Mouse (Mus musculus) frontal cortex, postnatal 25 days (tissue): ENCODE measurements around the gene Rad52.

Experiments
- DNase-seq, 2 experiments: peaks; one replicate each; pipeline ENCODE4 v3.0.0; 2022; ENCODE audit warnings: low spot score in 2 of 2

The Rad52 gene

DNA sequence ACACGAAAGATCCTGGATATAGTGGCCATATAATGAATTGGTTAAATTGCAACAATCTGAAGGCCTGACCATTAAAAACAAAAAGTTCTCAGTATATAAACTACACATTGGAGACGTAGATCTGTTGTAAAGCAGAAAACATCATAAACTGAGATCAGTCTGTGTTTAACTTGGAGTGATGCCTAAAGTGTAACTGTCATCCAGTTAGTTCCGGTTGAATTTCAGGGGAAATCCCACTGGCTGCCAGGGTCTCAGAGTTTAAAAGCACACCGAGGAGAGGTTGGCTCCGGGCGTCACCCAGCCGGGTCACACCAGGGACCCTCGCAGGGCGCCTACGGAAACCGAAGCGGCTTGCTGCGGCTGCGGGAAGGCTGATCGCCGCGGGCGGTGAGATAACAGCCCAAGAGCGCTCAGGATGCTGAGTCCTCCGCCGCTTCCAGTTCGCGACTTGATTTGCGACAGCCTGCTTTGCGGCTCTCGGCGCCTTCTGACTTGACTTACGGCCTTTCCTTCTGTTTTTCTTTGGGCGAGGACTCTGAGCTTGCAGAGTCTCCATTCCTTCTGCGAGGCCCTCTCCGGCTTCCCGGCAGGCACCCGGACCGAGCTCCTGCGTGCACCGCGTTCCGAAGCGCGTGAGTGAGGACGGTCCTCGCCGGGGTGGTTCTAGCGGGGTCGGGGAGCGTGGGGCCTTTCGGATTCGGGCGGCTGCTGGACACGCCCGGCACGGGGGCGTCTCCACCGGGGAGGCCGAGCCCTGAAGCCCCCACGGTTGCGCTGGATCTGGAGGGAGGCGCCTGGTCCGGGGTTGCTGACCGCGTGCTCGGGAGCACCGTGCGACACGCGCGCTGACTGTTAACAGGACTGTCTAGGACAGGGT lies at the start of gene Rad52:
Rad52 (plus strand) TSS at position 495 of the 877 bp plus-strand sequence.
- peak; percentile 79 to 82 for DNase-seq

DNA sequence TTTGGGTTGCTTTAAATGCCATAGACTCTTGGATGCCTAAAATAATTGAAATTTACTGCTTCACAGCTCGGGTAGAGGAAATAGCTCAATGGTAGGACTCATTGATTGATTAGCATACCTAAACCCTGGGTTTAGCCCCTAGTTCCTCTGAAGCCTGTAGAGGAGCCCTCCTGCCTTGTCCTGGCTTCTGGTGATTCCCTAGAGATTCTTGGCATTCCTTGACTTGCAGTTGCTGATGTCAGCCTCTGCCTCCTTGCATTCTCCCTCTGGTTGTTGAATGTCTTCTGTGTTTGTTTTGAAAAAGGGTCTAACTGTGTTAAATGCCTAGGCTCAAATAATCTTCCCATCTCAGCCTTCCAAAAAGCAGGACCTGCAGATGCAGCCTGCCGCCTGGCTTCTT lies 48.3 kb upstream of the Rad52 start:
- DNase-seq = no peak

DNA sequence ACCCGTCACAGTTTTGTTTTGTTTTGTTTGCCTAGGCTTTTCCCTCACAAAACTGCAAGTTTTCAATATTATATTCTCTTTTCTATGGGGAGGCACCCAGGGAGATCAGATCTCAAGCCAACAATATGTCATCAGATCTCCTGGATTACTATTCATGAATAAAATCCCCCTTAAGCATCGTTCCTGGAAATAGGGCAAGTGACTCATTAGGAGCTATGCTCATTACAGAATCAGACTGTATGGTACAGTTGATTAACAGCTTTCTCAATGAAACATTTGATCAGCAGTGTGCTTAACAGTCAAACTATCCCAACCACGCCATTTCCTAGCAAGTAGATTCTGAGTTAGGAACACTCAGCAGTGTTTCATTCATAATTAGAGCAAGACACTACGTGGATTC lies 47.0 kb upstream of the Rad52 start:
- no peak for DNase-seq

DNA sequence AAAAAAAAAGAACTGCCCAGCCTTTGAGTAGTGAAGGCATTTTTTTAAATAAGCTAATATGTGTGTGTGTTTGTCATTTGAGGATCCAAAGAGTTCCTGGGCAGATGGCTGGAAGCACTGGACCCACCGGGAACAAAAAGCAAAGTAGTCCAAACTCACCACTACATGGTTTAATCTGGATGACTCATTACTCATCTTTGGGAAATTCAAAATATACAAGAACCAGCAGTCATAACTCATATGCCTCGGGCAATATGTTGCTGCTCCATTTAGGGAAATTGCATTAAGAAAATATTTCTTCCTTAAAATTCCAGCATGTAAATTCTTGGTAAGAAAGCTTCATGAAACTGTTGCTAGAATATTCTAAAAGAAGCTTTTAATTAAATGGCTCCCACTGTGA lies 42.3 kb upstream of the Rad52 start:
- no peak for DNase-seq

DNA sequence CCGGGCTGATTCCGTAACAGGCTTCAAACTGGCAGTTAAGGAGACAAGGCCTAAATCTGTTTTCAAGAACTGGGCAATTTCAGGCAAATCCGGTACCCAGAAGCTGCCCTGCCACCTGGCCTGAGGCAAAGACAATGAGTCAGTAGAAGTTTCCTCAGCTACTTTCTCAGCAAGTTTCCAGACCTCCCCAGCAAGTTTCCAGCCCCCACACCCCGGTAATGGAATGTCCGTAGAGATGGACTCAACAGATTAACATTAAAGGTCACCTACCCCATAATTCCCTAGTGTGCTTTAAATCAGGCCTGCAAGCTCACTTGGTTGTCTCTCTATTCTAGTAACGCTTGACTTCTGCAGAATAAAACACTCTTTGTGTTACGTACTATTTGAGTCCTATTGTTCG lies 41.0 kb upstream of the Rad52 start:
- DNase-seq = no peak

DNA sequence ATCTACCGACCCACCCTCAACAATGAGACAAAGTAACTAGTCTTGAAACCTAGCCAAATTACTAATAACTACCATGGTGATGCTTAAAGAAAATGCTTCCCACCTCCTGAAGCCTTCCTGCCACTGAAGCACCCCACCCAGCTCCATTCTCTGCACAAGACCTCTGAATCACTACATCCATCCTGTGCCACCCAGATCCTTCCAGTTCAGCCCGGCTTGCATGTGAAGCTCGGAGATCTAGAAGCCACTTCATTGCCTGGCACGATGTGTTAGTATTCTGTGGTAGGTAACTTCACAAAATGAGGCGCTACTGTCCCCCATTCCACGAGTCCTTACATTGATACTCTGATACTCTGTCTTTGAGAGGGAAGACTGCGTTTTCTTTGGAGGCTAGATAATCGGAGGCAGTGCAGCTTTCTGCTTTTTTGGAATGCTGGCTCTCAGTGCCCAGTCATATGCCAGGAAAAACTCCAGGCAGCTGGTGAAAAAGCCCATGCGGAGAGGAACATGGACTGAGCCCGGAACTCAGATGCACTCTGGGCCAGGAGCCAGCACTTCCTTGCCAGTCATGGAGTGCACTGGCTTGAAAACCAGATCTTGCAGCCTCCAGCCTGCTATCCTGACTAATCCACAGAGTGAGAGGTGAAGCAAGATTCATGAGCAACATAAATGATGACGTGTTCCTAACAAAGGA lies 38.0 kb upstream of the Rad52 start:
- DNase-seq = peak; percentile 51 to 56

DNA sequence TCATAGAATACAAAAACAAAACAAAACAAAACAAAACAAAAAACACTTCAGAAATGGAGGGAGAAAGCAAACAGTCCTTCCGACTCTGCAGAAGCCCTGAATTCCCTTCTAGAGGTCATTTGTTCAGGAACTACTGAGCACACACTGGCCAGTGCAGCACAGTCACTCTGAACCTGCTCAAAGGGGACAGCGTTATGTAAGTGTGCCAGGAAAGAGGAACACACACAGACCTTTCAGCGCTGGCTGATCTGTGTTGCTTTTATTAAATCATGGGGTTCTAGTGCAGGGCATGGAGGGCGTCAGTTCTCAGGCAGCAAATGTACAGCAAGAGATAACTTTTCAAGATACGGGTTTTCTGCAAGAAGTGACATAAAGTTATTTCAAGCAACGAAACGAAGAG lies 19.3 kb upstream of the Rad52 start:
- no peak for DNase-seq

DNA sequence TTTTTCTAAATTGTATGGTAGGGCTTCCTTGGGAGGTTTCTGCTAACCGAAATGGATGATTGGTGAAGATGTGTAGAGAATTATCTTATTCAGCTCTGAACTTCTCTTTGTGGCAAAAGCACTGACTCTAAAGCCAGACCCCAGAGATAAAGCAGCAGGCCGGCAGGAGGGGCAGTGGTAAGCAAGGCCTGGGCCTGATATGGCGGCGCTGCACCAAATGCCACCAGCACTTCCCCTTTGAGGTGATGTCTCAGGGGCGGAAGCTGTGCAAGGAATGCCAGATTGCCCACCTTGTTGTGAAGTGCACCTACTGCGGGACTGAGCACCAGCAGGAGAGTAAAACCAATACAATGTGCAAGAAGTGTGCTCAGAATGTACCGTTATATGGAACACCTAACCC lies 9.8 kb upstream of the Rad52 start:
- DNase-seq = no peak

DNA sequence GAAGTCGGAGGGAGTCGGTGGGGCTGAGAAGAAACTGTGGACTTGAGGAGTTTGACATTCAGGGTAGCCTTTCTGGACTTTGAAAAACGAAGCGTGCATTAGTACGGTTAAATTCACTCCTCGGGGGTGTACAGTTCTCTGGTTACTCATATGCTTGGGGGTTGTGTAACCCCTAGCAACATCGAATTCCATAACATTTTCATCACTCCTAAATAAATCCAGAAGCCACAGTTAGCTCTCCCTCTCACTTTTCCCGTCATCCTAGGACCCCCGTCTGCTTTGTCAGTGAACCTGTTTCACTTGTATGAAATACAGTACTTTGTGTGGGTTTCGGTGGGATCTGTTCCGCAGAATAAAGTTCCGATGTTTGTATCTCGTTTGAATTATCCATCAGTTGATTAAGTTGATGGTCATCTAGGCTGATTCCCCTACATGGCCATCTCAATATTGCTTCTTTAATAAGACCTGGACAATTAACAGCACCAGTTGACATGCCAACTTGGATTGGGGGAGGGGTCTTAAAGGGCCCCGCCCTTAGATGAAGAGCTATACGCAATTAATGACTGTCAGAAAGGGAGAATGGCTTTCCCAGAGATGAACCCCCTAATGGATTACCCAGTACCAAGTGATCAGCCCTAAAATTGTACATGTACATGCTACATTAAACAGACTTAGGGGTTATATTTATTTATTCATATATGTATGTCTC lies 737 bp downstream of the Rad52 start:
- DNase-seq = no peak

DNA sequence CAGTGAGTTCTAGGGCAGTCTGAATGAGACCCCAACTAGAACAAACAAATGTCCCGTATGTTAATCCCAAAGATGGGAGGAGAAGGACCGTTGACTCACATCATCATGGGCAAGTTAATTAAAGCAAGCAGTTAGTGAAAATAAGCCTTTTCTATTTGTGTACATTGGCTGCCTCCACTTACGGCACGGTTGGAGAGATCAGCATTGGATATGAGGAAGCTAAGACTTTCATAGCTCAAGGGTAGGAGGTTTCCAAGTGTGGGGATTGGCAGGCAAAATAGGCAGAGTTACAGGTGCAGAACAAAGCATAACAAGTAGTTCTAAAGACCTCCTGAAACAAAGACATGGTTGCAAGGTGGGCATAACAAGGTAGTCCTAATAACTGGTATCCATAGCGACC lies 3.0 kb downstream of the Rad52 start:
- no peak for DNase-seq

DNA sequence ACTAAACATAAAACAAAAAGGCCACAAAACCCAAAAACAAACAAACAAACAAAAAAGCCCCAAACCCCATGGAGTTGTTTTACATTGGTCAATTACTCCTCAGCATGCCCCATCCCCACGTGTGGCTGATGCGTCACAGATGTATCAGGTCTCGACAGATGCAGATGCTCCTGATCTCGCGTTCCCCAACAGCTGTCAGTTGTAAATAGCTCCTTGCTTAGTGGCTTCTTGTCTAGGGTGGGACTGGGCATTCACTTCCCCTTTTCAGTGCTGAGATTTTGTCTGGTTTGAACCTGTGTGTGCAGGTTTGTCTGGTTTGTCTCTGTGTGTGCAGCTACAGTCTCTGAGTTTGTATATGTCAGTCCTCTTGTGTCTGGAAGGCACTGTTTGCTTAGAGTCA lies 9.5 kb downstream of the Rad52 start:
- no peak for DNase-seq

DNA sequence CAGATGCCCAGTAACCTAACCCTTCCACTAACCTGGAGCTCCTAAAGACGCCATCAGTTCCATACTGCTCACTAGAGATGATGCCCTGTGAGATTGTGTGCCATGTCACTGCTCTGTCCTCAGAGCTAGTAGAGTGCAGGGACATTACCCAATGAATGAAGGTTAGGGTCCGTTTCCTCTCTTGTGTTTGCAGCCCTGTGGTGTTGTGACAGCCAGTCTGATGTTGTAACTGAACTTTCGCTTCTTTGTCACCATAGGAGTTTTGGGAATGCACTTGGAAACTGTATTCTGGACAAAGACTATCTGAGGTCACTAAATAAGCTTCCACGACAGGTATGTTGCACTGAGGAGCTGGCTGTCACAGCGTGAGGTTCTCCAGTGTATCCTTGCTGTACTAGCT lies 13.2 kb downstream of the Rad52 start:
- DNase-seq = no peak

DNA sequence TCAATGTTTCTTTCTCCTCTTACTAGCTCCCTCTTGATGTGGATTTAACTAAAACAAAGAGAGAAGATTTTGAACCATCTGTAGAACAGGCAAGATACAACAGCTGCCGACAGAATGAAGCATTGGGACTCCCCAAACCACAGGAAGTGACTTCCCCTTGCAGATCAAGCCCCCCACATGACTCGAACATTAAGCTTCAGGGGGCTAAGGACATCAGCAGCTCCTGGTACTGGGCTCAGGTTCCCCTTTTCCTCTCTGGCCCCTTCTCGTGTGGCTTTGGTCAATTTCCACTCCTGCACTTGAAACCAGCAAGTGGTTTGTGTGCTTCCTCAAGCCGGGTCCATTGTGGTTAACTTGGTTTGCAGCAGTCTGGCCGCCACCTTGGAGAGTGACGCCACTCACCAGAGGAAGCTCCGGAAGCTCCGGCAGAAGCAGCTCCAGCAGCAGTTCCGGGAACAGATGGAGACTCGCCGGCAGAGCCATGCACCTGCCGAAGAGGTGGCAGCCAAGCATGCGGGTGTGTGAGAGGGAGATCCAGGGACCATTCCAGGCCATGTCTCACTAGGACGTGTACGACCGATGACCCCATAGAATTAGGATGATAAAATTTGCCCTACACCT lies 16.2 kb downstream of the Rad52 start:
- DNase-seq = no peak

DNA sequence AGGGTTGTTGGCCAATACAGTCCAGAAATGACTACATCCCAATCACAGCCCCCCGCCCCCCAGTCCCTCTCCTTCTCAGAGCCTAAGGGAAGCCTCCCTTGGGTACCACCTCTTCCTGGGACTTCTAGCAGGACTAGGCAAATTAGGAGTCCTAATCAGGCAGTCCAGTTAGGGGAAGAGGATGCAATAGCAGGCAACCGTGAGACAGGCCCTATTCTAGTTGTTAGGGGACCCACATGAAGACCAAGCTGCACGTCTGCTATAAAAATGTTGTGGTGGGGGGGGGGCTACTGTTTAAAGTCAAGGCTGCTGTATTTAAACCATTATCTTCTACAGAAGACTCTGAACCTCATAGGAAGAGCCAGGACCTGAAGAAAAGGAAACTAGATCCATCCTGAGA lies 19.6 kb downstream of the Rad52 start:
- DNase-seq = no peak

DNA sequence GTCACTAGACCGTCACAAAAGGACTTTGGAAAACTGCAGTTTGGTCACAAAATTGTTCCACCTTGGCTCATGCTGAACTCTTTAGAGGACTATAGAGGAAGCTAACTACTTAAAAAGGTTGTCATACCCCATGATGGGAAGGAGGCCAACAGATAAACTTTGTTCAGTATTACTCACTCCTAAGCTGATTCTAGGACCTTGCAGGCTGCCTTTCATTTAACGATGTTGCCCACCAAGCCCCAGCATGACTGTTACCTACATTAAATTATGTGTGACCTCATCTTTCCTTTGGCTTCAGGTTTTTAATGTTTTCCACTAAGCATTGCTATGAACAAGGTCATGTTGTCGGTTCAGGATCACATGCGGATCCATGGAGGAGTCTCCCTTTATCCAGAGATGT lies 20.0 kb downstream of the Rad52 start:
- DNase-seq = no peak

DNA sequence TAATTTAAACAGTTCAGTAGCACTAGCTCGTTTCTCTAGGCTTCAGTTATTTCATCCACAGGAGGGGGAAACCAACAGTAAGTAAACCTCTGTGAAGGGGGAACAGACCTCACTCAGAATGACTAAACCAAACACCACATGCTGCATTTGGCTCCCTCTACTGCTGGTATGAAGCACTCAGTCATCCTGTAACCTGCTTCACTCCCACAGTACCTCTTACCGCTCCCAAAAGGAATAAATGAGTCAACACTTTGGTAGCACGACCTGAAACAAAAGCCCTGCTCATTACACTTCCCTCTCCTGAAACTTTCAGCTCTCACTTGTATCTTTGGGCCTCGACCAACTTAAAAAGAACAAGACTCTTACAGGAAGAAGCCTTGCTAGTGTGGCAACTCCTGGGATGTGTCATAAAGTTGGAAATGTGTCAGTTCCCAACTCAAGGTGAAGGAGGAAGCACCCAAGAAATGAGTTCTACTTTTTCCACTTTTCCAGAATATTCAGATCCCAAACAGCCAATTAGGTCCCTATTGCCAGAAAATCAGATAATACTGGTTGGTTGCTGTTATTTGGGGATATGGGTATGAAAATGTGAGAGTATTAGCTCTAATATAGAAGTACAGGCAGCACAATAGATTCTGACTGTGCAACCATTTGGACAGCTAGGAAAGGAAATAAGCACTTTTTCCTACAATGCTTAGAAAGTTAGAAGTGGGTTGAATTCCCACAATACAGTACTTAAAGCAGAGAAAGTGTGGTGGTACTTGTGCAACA lies 21.9 kb downstream of the Rad52 start:
- no peak for DNase-seq
